20 mouse cellular contexts compared by ENCODE assay signal in genomic region chr3:122018421-122018820, GRCm38 (mm10).
"Had no signal": no experiment of that assay in that cellular context is flagged by ENCODE, and none has a peak within 500 bp of the region (broad histone marks: within the 10 kb centered on the region; RNA-seq: fewer than 3 reads in every experiment).

No protein-coding gene starts in this region.

- ATAC-seq: hindbrain, postnatal 0 days; intestine, embryonic 16.5 days; liver, embryonic 12.5 days had no signal

- H3K9me3 ChIP-seq: heart, embryonic 12.5 days; hindbrain, embryonic 13.5 days; hindbrain, embryonic 15.5 days; kidney, embryonic 15.5 days; limb, embryonic 12.5 days; liver, embryonic 12.5 days had no signal

- H3K9ac ChIP-seq: heart, embryonic 12.5 days; hindbrain, embryonic 13.5 days; hindbrain, embryonic 15.5 days; kidney, embryonic 15.5 days; limb, embryonic 12.5 days; liver, embryonic 12.5 days; liver, embryonic 14.5 days had no signal

- H3K4me1 ChIP-seq: heart, embryonic 12.5 days; hindbrain, embryonic 13.5 days; hindbrain, embryonic 15.5 days; kidney, embryonic 15.5 days; limb, embryonic 12.5 days; liver, embryonic 12.5 days had no signal

- H3K27ac ChIP-seq: heart, adult 2 months; hindbrain, embryonic 13.5 days; hindbrain, embryonic 15.5 days; hindbrain, postnatal 0 days; kidney, embryonic 15.5 days; kidney, postnatal 0 days; limb, embryonic 12.5 days; liver, embryonic 12.5 days; liver, embryonic 14.5 days had no signal

- H3K36me3 ChIP-seq: hindbrain, embryonic 13.5 days; hindbrain, embryonic 15.5 days had no signal

- H3K27me3 ChIP-seq: heart, embryonic 12.5 days; hindbrain, embryonic 13.5 days; hindbrain, embryonic 15.5 days; kidney, embryonic 15.5 days; limb, embryonic 12.5 days; liver, embryonic 12.5 days had no signal

- H3K4me2 ChIP-seq: heart, embryonic 12.5 days; hindbrain, embryonic 13.5 days; hindbrain, embryonic 15.5 days; kidney, embryonic 15.5 days; limb, embryonic 12.5 days; liver, embryonic 12.5 days had no signal

- DNase-seq: gastrocnemius, postnatal 14 days; gastrocnemius, postnatal 36 days; heart, adult 11 months; heart, adult 2 months; heart, postnatal 10 days; kidney, adult 11 months; kidney, postnatal 14 days; layer of hippocampus, adult 9-11 months; layer of hippocampus, postnatal 36 days; left cerebral cortex, postnatal 4 days had no signal

- H3K4me3 ChIP-seq: heart, adult 2 months; heart, embryonic 12.5 days; hindbrain, embryonic 13.5 days; hindbrain, embryonic 15.5 days; kidney, embryonic 15.5 days; limb, embryonic 12.5 days; liver, embryonic 12.5 days had no signal
